Mouse (Mus musculus) heart, embryonic 14.5 days (tissue): ENCODE results near the gene Mvk. TPM values are rescaled to one million over a fixed set of nuclear protein-coding genes. Genes with fewer than 3 reads are reported as not detected.
A peak's percentile ranks its signal among the peaks of the same experiment; 100 is the strongest.

Source experiments
- ATAC-seq: fragments of 200-750 bp; cut with Nextera tagmentation; 2 replicates; pipeline ENCODE4 v1.8.0; 2017; ENCODE audit warnings: low read depth, moderate TSS enrichment; ENCODE audit not compliant: insufficient number of reproducible peaks, insufficient read depth, low FRiP score
- H3K27ac ChIP-seq, 2 experiments: fragments of 200-500 bp in 1 of 2; fragments of 300-500 bp in 1 of 2; sonication (generic) in 1 of 2; replicated peaks in 1 of 2; 2 replicates each; pipeline ENCODE4 v1.5.1; 2012 to 2014; ENCODE audit warnings: low read depth in 2 of 2, low read length in 2 of 2, control low read depth in 1 of 2, mild to moderate bottlenecking in 1 of 2, mixed read lengths in 1 of 2; ENCODE audit not compliant: control insufficient read depth in 1 of 2, insufficient read depth in 1 of 2
- H3K27me3 ChIP-seq: fragments of 300-500 bp; sonication (generic); 2 replicates; pipeline ENCODE4 v1.6.1; 2014; ENCODE audit warnings: mild to moderate bottlenecking, low read length, control low read depth; ENCODE audit not compliant: control insufficient read depth, insufficient read depth
- H3K36me3 ChIP-seq: fragments of 300-500 bp; sonication (generic); 2 replicates; pipeline ENCODE4 v1.6.1; 2014; ENCODE audit warnings: mild to moderate bottlenecking, control low read depth, low read length, mixed read lengths; ENCODE audit not compliant: control insufficient read depth, insufficient read depth
- H3K4me1 ChIP-seq, 2 experiments: fragments of 200-500 bp in 1 of 2; fragments of 300-500 bp in 1 of 2; sonication (generic) in 1 of 2; 2 replicates each; pipeline ENCODE4 v1.6.1; 2012 to 2014; ENCODE audit warnings: low read length in 2 of 2, control low read depth in 1 of 2, mixed read lengths in 1 of 2; ENCODE audit not compliant: control insufficient read depth in 2 of 2, insufficient read depth in 2 of 2
- H3K4me2 ChIP-seq: fragments of 300-500 bp; sonication (generic); 2 replicates; pipeline ENCODE4 v1.6.1; 2014; ENCODE audit warnings: mild to moderate bottlenecking, low read length
- H3K4me3 ChIP-seq, 2 experiments: fragments of 200-500 bp in 1 of 2; fragments of 300-500 bp in 1 of 2; sonication (generic) in 1 of 2; 2 replicates each; pipeline ENCODE4 v1.5.1; 2012 to 2014; ENCODE audit warnings: low read length in 2 of 2, mild to moderate bottlenecking in 2 of 2, control low read depth in 1 of 2, low read depth in 1 of 2, moderate library complexity in 1 of 2; ENCODE audit not compliant: control insufficient read depth in 1 of 2, insufficient read depth in 1 of 2
- H3K9ac ChIP-seq: fragments of 300-500 bp; sonication (generic); 2 replicates; pipeline ENCODE4 v1.6.1; 2014; ENCODE audit warnings: mild to moderate bottlenecking, low read length
- H3K9me3 ChIP-seq: fragments of 300-500 bp; sonication (generic); 2 replicates; pipeline ENCODE4 v1.6.1; 2016; ENCODE audit warnings: low read length, control low read depth; ENCODE audit not compliant: control insufficient read depth
- WGBS: fragments of 180-500 bp; shearing (Covaris S2); extraction: QIAGEN DNeasy Blood & Tissue Kit; methylation state at CpG from one replicate; pipeline ENCODE4 v1.1.7; 2014; 5-methylcytosine and 5-hydroxymethylcytosine counted together
- polyA plus RNA-seq: library from polyadenylated mRNA; unstranded; fragments of >200 nt; fragmentation: Nextera tagmentation; extraction: Ambion mirVana; gene quantifications from 2 replicates; pipeline ENCODE4 v1.2.1, GENCODE M21; 2014

Gene Mvk
- polyA plus RNA-seq, 1 experiment from 2014 or later = 15.3 TPM

- Histone ChIP-seq H3K4me1 (peaks cover 10 to 14% of the 10 kb centered on the region in 2 experiments), H3K4me3 (no peak overlapping the region), H3K9ac (no peak overlapping the region), H3K27ac (peak overlapping the region; percentile 38 to 50; a peak in 2 of 4 replicates), H3K9me3 (no peaks in the 10 kb centered on the region), H3K27me3 (no peaks in the 10 kb centered on the region), H3K4me2 (no peak overlapping the region), H3K36me3 (peaks cover 100% of the 10 kb centered on the region)
- WGBS = 33% methylated on average over 16 of the region's 16 CpGs
- no peak for ATAC-seq
These were observed 30.9 kb upstream of the Mvk start for GRCm38 (mm10) chr5:114413067-114413735.

- H3K27ac ChIP-seq = no peak overlapping the region
- no peak overlapping the region for H3K4me3 ChIP-seq
- no peak overlapping the region for H3K9ac ChIP-seq
- no peak for ATAC-seq
- 92% methylated on average over 5 of the region's 5 CpGs for WGBS
- H3K36me3 ChIP-seq = peaks cover 100% of the 10 kb centered on the region
- H3K9me3 ChIP-seq = no peaks in the 10 kb centered on the region
- H3K27me3 ChIP-seq = no peaks in the 10 kb centered on the region
- H3K4me1 ChIP-seq = peaks cover 10 to 14% of the 10 kb centered on the region in 2 experiments
- H3K4me2 ChIP-seq = no peak overlapping the region
These were observed 28.5 kb upstream of the Mvk start for GRCm38 (mm10) chr5:114415606-114416005.

DNA sequence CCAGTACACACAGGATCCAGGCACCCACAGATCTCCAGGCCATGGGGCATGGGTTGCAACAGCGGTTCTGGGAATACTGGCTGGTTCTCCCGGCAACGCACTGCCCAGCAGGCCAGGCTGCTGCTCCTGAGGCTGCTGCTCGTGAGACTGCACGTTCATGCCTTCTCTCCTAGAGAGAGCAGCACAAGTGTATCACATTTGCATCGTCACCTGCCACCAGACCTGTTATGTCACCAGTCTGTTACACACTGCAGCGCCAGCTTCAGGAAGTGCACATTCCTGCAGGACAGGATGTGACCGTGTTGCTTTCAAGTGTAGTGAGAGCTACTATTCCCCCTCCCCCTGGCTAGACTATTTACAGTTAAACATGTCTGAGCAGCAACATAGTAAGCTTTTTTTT, 27.2 kb upstream of the Mvk start:
- 54% methylated on average over 8 of the region's 8 CpGs for WGBS
- H3K9ac ChIP-seq = no peak overlapping the region
- no peaks in the 10 kb centered on the region for H3K27me3 ChIP-seq
- no peaks in the 10 kb centered on the region for H3K9me3 ChIP-seq
- no peak overlapping the region for H3K4me2 ChIP-seq
- peaks cover 97% of the 10 kb centered on the region for H3K36me3 ChIP-seq
- H3K4me3 ChIP-seq = no peak overlapping the region
- no peak for ATAC-seq
- H3K27ac ChIP-seq = no peak overlapping the region
- peaks cover 10 to 14% of the 10 kb centered on the region in 2 experiments for H3K4me1 ChIP-seq

GRCm38 (mm10) chr5:114418541-114418940, 25.5 kb upstream of the Mvk start:
- no peak for ATAC-seq
- Histone ChIP-seq H3K36me3 (peaks cover 80% of the 10 kb centered on the region), H3K27ac (no peak overlapping the region), H3K4me1 (peaks cover 3 to 9% of the 10 kb centered on the region in 2 experiments), H3K9me3 (no peaks in the 10 kb centered on the region), H3K27me3 (no peaks in the 10 kb centered on the region), H3K4me2 (no peak overlapping the region), H3K9ac (no peak overlapping the region), H3K4me3 (no peak overlapping the region)
- WGBS = 78% methylated on average over 8 of the region's 8 CpGs

DNA sequence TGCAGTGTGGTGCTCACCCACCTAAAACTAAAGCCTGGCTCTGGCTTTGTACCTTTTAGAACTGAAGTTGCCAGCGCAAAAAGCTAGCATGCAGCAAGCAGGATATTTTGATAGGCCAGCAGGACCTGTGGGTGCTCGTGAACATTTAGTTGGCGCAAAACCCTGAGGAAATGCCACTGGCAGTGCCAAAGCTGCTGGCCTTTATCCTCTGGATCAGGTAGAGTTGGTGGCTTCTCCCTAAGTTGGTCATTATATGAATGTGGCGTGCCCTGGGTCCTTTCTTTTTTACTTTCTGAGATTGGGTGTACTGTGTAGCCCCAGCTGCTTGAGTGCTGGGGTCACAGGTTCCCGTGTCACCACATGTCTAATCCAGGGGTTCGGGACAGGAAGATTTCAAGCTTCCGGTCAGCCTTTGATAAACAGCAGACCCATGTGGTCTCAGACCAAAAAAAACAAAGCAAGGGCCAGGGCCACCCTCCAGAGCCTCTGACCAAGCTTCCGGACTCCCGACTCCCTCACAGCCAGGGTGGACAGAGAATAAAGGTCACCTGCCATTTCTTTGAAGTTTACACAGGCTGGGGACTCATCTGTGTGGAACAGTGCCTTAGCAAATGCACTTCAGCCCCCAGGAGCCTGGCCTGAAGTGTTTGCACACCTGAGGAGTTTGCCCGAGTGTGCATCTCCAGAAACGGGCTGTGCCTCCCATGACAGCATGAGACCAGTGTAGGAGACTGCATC, 22.3 kb upstream of the Mvk start:
- Histone ChIP-seq H3K4me3 (no peak overlapping the region), H3K27me3 (no peaks in the 10 kb centered on the region), H3K9ac (no peak overlapping the region), H3K4me2 (no peak overlapping the region), H3K4me1 (peaks cover 0 to 6% of the 10 kb centered on the region in 2 experiments; a peak in 2 of 4 replicates), H3K9me3 (no peaks in the 10 kb centered on the region), H3K36me3 (peaks cover 48% of the 10 kb centered on the region), H3K27ac (no peak overlapping the region)
- ATAC-seq = no peak
- 52% methylated on average over 11 of the region's 11 CpGs for WGBS

DNA sequence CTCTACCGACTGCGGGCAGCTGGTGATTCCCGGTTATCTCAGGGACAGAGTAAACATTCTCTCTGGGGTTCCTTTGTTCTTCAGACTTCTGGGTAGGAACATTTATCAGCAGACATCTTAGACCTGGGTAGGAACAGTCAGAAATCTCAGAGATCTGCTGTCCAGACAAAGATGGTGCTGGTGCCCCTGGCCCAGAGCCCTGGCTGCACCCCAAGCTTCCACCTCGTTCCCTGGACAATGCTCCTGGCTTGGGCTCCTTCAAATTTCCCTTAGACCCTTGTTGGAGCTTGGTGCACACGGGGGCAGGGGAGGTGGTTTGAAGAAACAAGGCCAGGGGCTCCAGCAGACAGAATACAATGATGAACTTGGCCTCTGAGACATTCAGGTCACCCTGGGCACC, 21.5 kb upstream of the Mvk start:
- 21% methylated on average over 5 of the region's 5 CpGs for WGBS
- peaks cover 40% of the 10 kb centered on the region for H3K36me3 ChIP-seq
- no peak overlapping the region for H3K4me3 ChIP-seq
- H3K27ac ChIP-seq = no peak overlapping the region
- no peaks in the 10 kb centered on the region for H3K9me3 ChIP-seq
- peaks cover 0 to 4% of the 10 kb centered on the region in 2 experiments; a peak in 1 of 4 replicates for H3K4me1 ChIP-seq
- ATAC-seq = no peak
- H3K9ac ChIP-seq = no peak overlapping the region
- H3K27me3 ChIP-seq = no peaks in the 10 kb centered on the region
- no peak overlapping the region for H3K4me2 ChIP-seq

GRCm38 (mm10) chr5:114423961-114424360, 20.1 kb upstream of the Mvk start:
- Histone ChIP-seq H3K9ac (no peak overlapping the region), H3K9me3 (no peaks in the 10 kb centered on the region), H3K4me2 (no peak overlapping the region), H3K27ac (no peak overlapping the region), H3K36me3 (peaks cover 26% of the 10 kb centered on the region), H3K4me3 (no peak overlapping the region), H3K4me1 (peaks cover 0 to 4% of the 10 kb centered on the region in 2 experiments; a peak in 1 of 4 replicates), H3K27me3 (no peaks in the 10 kb centered on the region)
- ATAC-seq = no peak
- WGBS = 87% methylated on average over 5 of the region's 5 CpGs
